Mouse (Mus musculus) neural tube, embryonic 11.5 days (tissue): Measurements from ENCODE around the gene Mier2. TPM values are rescaled to one million over a fixed set of nuclear protein-coding genes. Genes with fewer than 3 reads are reported as not detected.

ENCODE experiments used
- ATAC-seq: fragments of 200-750 bp; cut with Nextera tagmentation; 2 replicates; pipeline ENCODE4 v1.8.0; 2017; ENCODE audit warnings: moderate number of reproducible peaks, mild to moderate bottlenecking, moderate TSS enrichment, moderate library complexity; ENCODE audit not compliant: insufficient read depth, low FRiP score, low TSS enrichment
- DNase-seq: peaks from one replicate; pipeline ENCODE4 v3.0.0-alpha.2; 2015; ENCODE audit warnings: low spot score
- H3K27ac ChIP-seq: fragments of 300-500 bp; sonication (generic); 2 replicates; pipeline ENCODE4 v1.5.1; 2014; ENCODE audit warnings: low read depth, mild to moderate bottlenecking, low read length
- H3K27me3 ChIP-seq: fragments of 300-500 bp; sonication (generic); 2 replicates; pipeline ENCODE4 v1.6.1; 2014; ENCODE audit warnings: mild to moderate bottlenecking, low read length, mixed read lengths; ENCODE audit not compliant: control insufficient read depth, insufficient read depth
- H3K36me3 ChIP-seq: fragments of 300-500 bp; sonication (generic); 2 replicates; pipeline ENCODE4 v1.6.1; 2014; ENCODE audit warnings: mild to moderate bottlenecking, low read length, moderate library complexity, mixed read lengths; ENCODE audit not compliant: control insufficient read depth, insufficient read depth
- H3K4me1 ChIP-seq: fragments of 300-500 bp; sonication (generic); 2 replicates; pipeline ENCODE4 v1.6.1; 2014; ENCODE audit warnings: low read length, mixed read lengths; ENCODE audit not compliant: control insufficient read depth, insufficient read depth
- H3K4me2 ChIP-seq: fragments of 300-500 bp; sonication (generic); 2 replicates; pipeline ENCODE4 v1.6.1; 2014; ENCODE audit warnings: low read depth, mild to moderate bottlenecking, moderate library complexity
- H3K4me3 ChIP-seq: fragments of 300-500 bp; sonication (generic); 2 replicates; pipeline ENCODE4 v1.5.1; 2014; ENCODE audit warnings: low read depth, low read length
- H3K9ac ChIP-seq: fragments of 300-500 bp; sonication (generic); 2 replicates; pipeline ENCODE4 v1.6.1; 2014; ENCODE audit warnings: mild to moderate bottlenecking, low read length
- H3K9me3 ChIP-seq: fragments of 300-500 bp; sonication (generic); 2 replicates; pipeline ENCODE4 v1.6.1; 2016; ENCODE audit warnings: low read length; ENCODE audit not compliant: control insufficient read depth
- WGBS: fragments of 180-500 bp; shearing (Covaris S2); extraction: QIAGEN DNeasy Blood & Tissue Kit; methylation state at CpG from one replicate; pipeline ENCODE4 v1.1.7; 2014; 5-methylcytosine and 5-hydroxymethylcytosine counted together
- polyA plus RNA-seq: library from polyadenylated mRNA; unstranded; fragments of >200 nt; fragmentation: Nextera tagmentation; extraction: Ambion mirVana; gene quantifications from 2 replicates; pipeline ENCODE4 v1.2.1, GENCODE M21; 2014

Gene Mier2
- polyA plus RNA-seq, 1 experiment from 2014 or later: 58.2 TPM

GRCm38 (mm10) chr10:79548971-79549723 is 5.9 kb downstream of the Mier2 start:
- 96% methylated on average over 18 of the region's 18 CpGs for WGBS
- Histone ChIP-seq H3K9ac (no peak overlapping the region), H3K27ac (no peak overlapping the region), H3K4me3 (no peak overlapping the region), H3K4me1 (peaks cover 12% of the 10 kb centered on the region), H3K36me3 (peaks cover 33% of the 10 kb centered on the region), H3K9me3 (no peaks in the 10 kb centered on the region), H3K4me2 (no peak overlapping the region), H3K27me3 (no peaks in the 10 kb centered on the region)
- no peak for DNase-seq
- no peak for ATAC-seq

GRCm38 (mm10) chr10:79548546-79548945 is 6.5 kb downstream of the Mier2 start:
- no peaks in the 10 kb centered on the region for H3K27me3 ChIP-seq
- WGBS: 97% methylated on average over 5 of the region's 5 CpGs
- H3K4me1 ChIP-seq: peaks cover 6% of the 10 kb centered on the region
- no peak overlapping the region for H3K4me2 ChIP-seq
- no peak for ATAC-seq
- H3K36me3 ChIP-seq: peaks cover 34% of the 10 kb centered on the region
- no peak overlapping the region for H3K4me3 ChIP-seq
- no peak overlapping the region for H3K27ac ChIP-seq
- H3K9me3 ChIP-seq: no peaks in the 10 kb centered on the region
- no peak overlapping the region for H3K9ac ChIP-seq
- no peak for DNase-seq

GRCm38 (mm10) chr10:79547148-79547675 is 7.8 kb downstream of the Mier2 start:
- H3K4me1 ChIP-seq: no peaks in the 10 kb centered on the region
- H3K4me2 ChIP-seq: no peak overlapping the region
- H3K36me3 ChIP-seq: peaks cover 43% of the 10 kb centered on the region
- H3K27ac ChIP-seq: no peak overlapping the region
- WGBS: 77% methylated on average over 5 of the region's 5 CpGs
- no peak overlapping the region for H3K9ac ChIP-seq
- H3K27me3 ChIP-seq: no peaks in the 10 kb centered on the region
- no peak for ATAC-seq
- H3K9me3 ChIP-seq: no peaks in the 10 kb centered on the region
- H3K4me3 ChIP-seq: no peak overlapping the region
- no peak for DNase-seq

GRCm38 (mm10) chr10:79546483-79546882 is 8.5 kb downstream of the Mier2 start:
- H3K36me3 ChIP-seq: peaks cover 44% of the 10 kb centered on the region
- no peaks in the 10 kb centered on the region for H3K27me3 ChIP-seq
- no peak overlapping the region for H3K4me2 ChIP-seq
- no peaks in the 10 kb centered on the region for H3K4me1 ChIP-seq
- DNase-seq (no peak), ATAC-seq (no peak)
- 91% methylated on average over 11 of the region's 11 CpGs for WGBS
- H3K9me3 ChIP-seq: no peaks in the 10 kb centered on the region
- no peak overlapping the region for H3K9ac ChIP-seq
- no peak overlapping the region for H3K27ac ChIP-seq
- no peak overlapping the region for H3K4me3 ChIP-seq

- DNase-seq: no peak
- H3K9me3 ChIP-seq: no peaks in the 10 kb centered on the region
- no peak overlapping the region for H3K9ac ChIP-seq
- peaks cover 48% of the 10 kb centered on the region for H3K36me3 ChIP-seq
- 90% methylated on average over 12 of the region's 12 CpGs for WGBS
- ATAC-seq: no peak
- H3K4me3 ChIP-seq: no peak overlapping the region
- H3K27me3 ChIP-seq: no peaks in the 10 kb centered on the region
- no peak overlapping the region for H3K27ac ChIP-seq
- no peaks in the 10 kb centered on the region for H3K4me1 ChIP-seq
- no peak overlapping the region for H3K4me2 ChIP-seq
Measured at GRCm38 (mm10) chr10:79545891-79546290, 9.1 kb downstream of the Mier2 start.

GRCm38 (mm10) chr10:79544631-79545030 is 10.4 kb downstream of the Mier2 start:
- Histone ChIP-seq H3K9me3 (no peaks in the 10 kb centered on the region), H3K4me2 (no peak overlapping the region), H3K27ac (no peak overlapping the region), H3K36me3 (peaks cover 55% of the 10 kb centered on the region), H3K4me3 (no peak overlapping the region), H3K4me1 (no peaks in the 10 kb centered on the region), H3K9ac (no peak overlapping the region), H3K27me3 (no peaks in the 10 kb centered on the region)
- no peak for DNase-seq
- WGBS: 90% methylated on average over 5 of the region's 5 CpGs
- ATAC-seq: no peak

- H3K9ac ChIP-seq: no peak overlapping the region
- no peaks in the 10 kb centered on the region for H3K27me3 ChIP-seq
- H3K9me3 ChIP-seq: no peaks in the 10 kb centered on the region
- whole genome bisulfite sequencing: 89% methylated on average over 9 of the region's 9 CpGs
- H3K27ac ChIP-seq: no peak overlapping the region
- no peak overlapping the region for H3K4me3 ChIP-seq
- no peaks in the 10 kb centered on the region for H3K4me1 ChIP-seq
- H3K36me3 ChIP-seq: peaks cover 53% of the 10 kb centered on the region
- ATAC-seq: no peak
- no peak for DNase-seq
- H3K4me2 ChIP-seq: no peak overlapping the region
Measured at GRCm38 (mm10) chr10:79543884-79544597, 11.0 kb downstream of the Mier2 start.

GRCm38 (mm10) chr10:79542171-79542570 is 12.8 kb downstream of the Mier2 start:
- Histone ChIP-seq H3K27me3 (no peaks in the 10 kb centered on the region), H3K4me3 (no peak overlapping the region), H3K27ac (no peak overlapping the region), H3K36me3 (peaks cover 44% of the 10 kb centered on the region), H3K9ac (no peak overlapping the region), H3K9me3 (no peaks in the 10 kb centered on the region), H3K4me2 (no peak overlapping the region), H3K4me1 (no peaks in the 10 kb centered on the region)
- DNase-seq: no peak
- WGBS: 94% methylated on average over 11 of the region's 11 CpGs
- no peak for ATAC-seq

GRCm38 (mm10) chr10:79541522-79541921 is 13.5 kb downstream of the Mier2 start:
- no peaks in the 10 kb centered on the region for H3K4me1 ChIP-seq
- no peak overlapping the region for H3K4me2 ChIP-seq
- no peak for DNase-seq
- no peaks in the 10 kb centered on the region for H3K27me3 ChIP-seq
- no peak overlapping the region for H3K4me3 ChIP-seq
- WGBS: 62% methylated on average over 15 of the region's 15 CpGs
- peaks cover 40% of the 10 kb centered on the region for H3K36me3 ChIP-seq
- no peak for ATAC-seq
- H3K9ac ChIP-seq: no peak overlapping the region
- H3K9me3 ChIP-seq: no peaks in the 10 kb centered on the region
- H3K27ac ChIP-seq: no peak overlapping the region
